Mouse (Mus musculus) testis, postnatal 14 days (tissue): Measurements from ENCODE around the gene Ky.
A peak's percentile ranks its signal among the peaks of the same experiment; 100 is the strongest.

Source experiments
- DNase-seq: peaks from one replicate; pipeline ENCODE4 v3.0.0; 2021; ENCODE audit warnings: low spot score

The Ky gene

GRCm38 (mm10) chr9:102504716-102505378 is 703 bp upstream of the Ky start:
- DNase-seq, result no peak

- no peak for DNase-seq
Measured at GRCm38 (mm10) chr9:102508315-102508714, 2.8 kb downstream of the Ky start.

- DNase-seq, result no peak
Measured at GRCm38 (mm10) chr9:102511423-102511822, 5.9 kb downstream of the Ky start.

GRCm38 (mm10) chr9:102513578-102513977 is 8.0 kb downstream of the Ky start:
- DNase-seq, result no peak

GRCm38 (mm10) chr9:102518443-102518842 is 12.9 kb downstream of the Ky start:
- DNase-seq, result no peak

GRCm38 (mm10) chr9:102521396-102521795 is 15.8 kb downstream of the Ky start:
- DNase-seq, result no peak

GRCm38 (mm10) chr9:102528106-102528505 is 22.6 kb downstream of the Ky start:
- no peak for DNase-seq

- DNase-seq, result no peak
Measured at GRCm38 (mm10) chr9:102528561-102528960, 23.0 kb downstream of the Ky start.

- DNase-seq, result no peak
Measured at GRCm38 (mm10) chr9:102529008-102529407, 23.5 kb downstream of the Ky start.

GRCm38 (mm10) chr9:102531051-102531892 is 25.7 kb downstream of the Ky start:
- DNase-seq, result no peak

GRCm38 (mm10) chr9:102536968-102537367 is 31.4 kb downstream of the Ky start:
- no peak for DNase-seq

- no peak for DNase-seq
Measured at GRCm38 (mm10) chr9:102539699-102540098, 34.1 kb downstream of the Ky start.

GRCm38 (mm10) chr9:102541666-102542065 is 36.1 kb downstream of the Ky start:
- no peak for DNase-seq

GRCm38 (mm10) chr9:102542540-102542939 is 37.0 kb downstream of the Ky start:
- DNase-seq, result no peak

- no peak for DNase-seq
Measured at GRCm38 (mm10) chr9:102543761-102544115, 38.2 kb downstream of the Ky start.

GRCm38 (mm10) chr9:102544116-102544772 is 38.7 kb downstream of the Ky start:
- no peak for DNase-seq

- DNase-seq, result peak; percentile 67
Measured at GRCm38 (mm10) chr9:102544773-102545366, 39.3 kb downstream of the Ky start.

- DNase-seq, result no peak
Measured at GRCm38 (mm10) chr9:102545406-102546255, 40.1 kb downstream of the Ky start.

- no peak for DNase-seq
Measured at GRCm38 (mm10) chr9:102546256-102547027, 40.9 kb downstream of the Ky start.

GRCm38 (mm10) chr9:102547028-102547354 is 41.4 kb downstream of the Ky start:
- DNase-seq, result no peak

GRCm38 (mm10) chr9:102549211-102549610 is 43.7 kb downstream of the Ky start:
- DNase-seq, result no peak
